Mouse (Mus musculus) bone marrow macrophage, adult 2 months (primary cell): Measurements from ENCODE around the gene Ncoa3.

ENCODE experiments used
- CTCF ChIP-seq: IDR thresholded peaks from 2 replicates; pipeline ENCODE4 v1.5.1; 2012; ENCODE audit warnings: low read depth, mild to moderate bottlenecking, low read length, moderate library complexity
- POLR2A ChIP-seq: IDR thresholded peaks from 2 replicates; pipeline ENCODE4 v1.6.1; 2012; ENCODE audit warnings: mild to moderate bottlenecking, low read depth, low read length, borderline replicate concordance

DNA sequence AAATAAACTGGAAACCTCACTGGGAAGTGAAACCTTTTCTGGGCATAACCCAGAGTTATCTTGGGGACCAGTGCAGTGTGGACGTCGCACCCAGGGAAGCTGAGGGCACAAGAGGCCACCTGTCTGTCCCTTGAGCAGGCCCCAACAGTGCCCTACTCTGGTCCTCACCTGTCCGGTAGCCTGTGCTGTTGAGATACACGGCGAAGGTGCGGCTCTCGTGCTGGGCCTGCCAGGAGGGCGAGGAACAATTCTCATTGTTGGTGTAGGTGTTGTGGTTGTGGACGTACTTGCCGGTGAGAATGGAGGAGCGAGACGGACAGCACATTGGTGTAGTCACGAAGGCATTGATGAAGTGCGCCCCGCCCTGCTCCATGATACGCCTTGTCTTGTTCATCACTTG is 124.3 kb downstream of the Ncoa3 start:
- no peak for TF ChIP-seq CTCF
- TF ChIP-seq POLR2A, result no peak
